In the genomic region with DNA sequence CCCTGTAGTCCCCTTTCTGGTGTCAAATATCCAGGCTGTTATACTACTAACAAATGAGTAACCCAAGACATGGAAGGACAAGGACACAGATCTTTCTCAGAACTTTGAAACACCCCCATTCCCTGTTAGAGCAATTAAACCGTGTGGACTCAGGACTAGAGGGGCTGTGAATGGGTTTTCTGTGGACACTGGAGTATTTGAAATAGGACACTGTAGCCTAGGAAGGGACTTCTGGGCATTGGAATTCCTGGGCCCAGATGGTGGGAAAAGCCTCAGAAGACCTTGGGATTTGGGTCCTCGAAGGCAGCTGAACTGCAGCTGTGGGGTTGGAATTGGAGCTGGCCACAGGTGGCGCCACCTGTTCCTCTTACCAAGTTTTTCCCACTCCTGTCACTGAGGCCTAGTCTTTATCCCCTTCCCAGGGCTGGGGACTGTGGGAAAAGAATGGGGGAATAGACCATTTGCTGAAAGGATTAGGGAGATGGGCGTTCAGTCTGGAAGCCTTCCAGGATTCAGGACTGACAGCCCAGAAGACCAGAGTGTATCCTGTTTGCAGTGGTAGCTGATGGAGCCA, we compare ENCODE assay signal across 25 mouse cellular contexts. TPM values are rescaled to one million over a fixed set of nuclear protein-coding genes. Genes with fewer than 3 reads are reported as not detected.
DNase-seq lines count a peak whose midpoint lies in the region; ATAC-seq and TF ChIP-seq lines count a peak whose summit lies in the region.
"Had no signal": no experiment of that assay in that cellular context is flagged by ENCODE, and none has a peak within 500 bp of the region (broad histone marks: within the 10 kb centered on the region; RNA-seq: fewer than 3 reads in every experiment).

No protein-coding gene starts in this region.

- H3K9me3 ChIP-seq in lung, postnatal 0 days (ENCODE audit: low read length) = no peaks in the 10 kb centered on the region
- H3K9me3 ChIP-seq in midbrain, embryonic 14.5 days (ENCODE audit: control insufficient read depth, low read length) = no peaks in the 10 kb centered on the region
- H3K9me3 ChIP-seq in forebrain, postnatal 0 days (ENCODE audit: low read length) = 0 out of 2 replicates have a peak, but pooled peaks cover 5% of the 10 kb centered on the region
- H3K9me3 ChIP-seq: forebrain, embryonic 10.5 days; heart, embryonic 10.5 days; hindbrain, embryonic 13.5 days; intestine, embryonic 15.5 days; midbrain, embryonic 15.5 days; stomach, embryonic 15.5 days had no signal

- peak; percentile 16 for DNase-seq in gastrocnemius, postnatal 10 days
- DNase-seq in gastrocnemius, postnatal 36 days = no peak
- no peak for DNase-seq in lung, postnatal 0 days (ENCODE audit: low spot score)
- no peak for DNase-seq in lung, postnatal 25 days (ENCODE audit: low spot score)
- DNase-seq in forelimb bud, embryonic 11.5 days (ENCODE audit: low read depth, low spot score) = peak; percentile 52
- no peak for DNase-seq in midbrain, embryonic 14.5 days
- DNase-seq in forebrain, postnatal 0 days = no peak
- no peak for DNase-seq in cerebellum, adult 9-11 months
- DNase-seq: cerebellum, adult 9-10 months; heart, postnatal 14 days; kidney, postnatal 14 days; liver; lung, postnatal 10 days; right cerebral cortex, postnatal 14 days; thymus, adult 18-20 months; thymus, postnatal 4 days had no signal

- no peak overlapping the region for H3K9ac ChIP-seq in lung, postnatal 0 days (replicated peaks; ENCODE audit: low read depth)
- no peak overlapping the region for H3K9ac ChIP-seq in midbrain, embryonic 14.5 days (replicated peaks; ENCODE audit: low read length)
- no peak overlapping the region for H3K9ac ChIP-seq in forebrain, postnatal 0 days
- H3K9ac ChIP-seq: hindbrain, embryonic 13.5 days; intestine, embryonic 15.5 days; midbrain, embryonic 15.5 days; stomach, embryonic 15.5 days had no signal

- WGBS in lung, postnatal 0 days = 68% methylated on average over 4 of the region's 4 CpGs
- 73% methylated on average over 4 of the region's 4 CpGs for WGBS in midbrain, embryonic 14.5 days
- WGBS in forebrain, postnatal 0 days = 66% methylated on average over 4 of the region's 4 CpGs

- no peak overlapping the region for H3K27ac ChIP-seq in lung, postnatal 0 days (ENCODE audit: low read length)
- no peak overlapping the region for H3K27ac ChIP-seq in midbrain, embryonic 14.5 days (replicated peaks; ENCODE audit: low read depth, low read length)
- no peak overlapping the region for H3K27ac ChIP-seq in forebrain, postnatal 0 days (ENCODE audit: low read depth, low read length)
- H3K27ac ChIP-seq: forebrain, embryonic 10.5 days; heart, embryonic 10.5 days; hindbrain, embryonic 13.5 days; intestine, embryonic 15.5 days; layer of hippocampus, adult 2 months; midbrain, embryonic 15.5 days; stomach, embryonic 15.5 days had no signal

- no peak overlapping the region for H3K4me3 ChIP-seq in lung, postnatal 0 days (ENCODE audit: low read depth, low read length)
- no peak overlapping the region for H3K4me3 ChIP-seq in midbrain, embryonic 14.5 days (replicated peaks; ENCODE audit: low read depth, low read length)
- no peak overlapping the region for H3K4me3 ChIP-seq in forebrain, postnatal 0 days (ENCODE audit: low read depth, low read length)
- H3K4me3 ChIP-seq: forebrain, embryonic 10.5 days; heart, embryonic 10.5 days; hindbrain, embryonic 13.5 days; intestine, embryonic 15.5 days; layer of hippocampus, adult 2 months; megakaryocyte, embryonic 14.5 days; midbrain, embryonic 15.5 days; myocyte; stomach, embryonic 15.5 days had no signal

- H3K27me3 ChIP-seq in lung, postnatal 0 days (replicated peaks; ENCODE audit: insufficient read depth, low read length) = no peaks in the 10 kb centered on the region
- H3K27me3 ChIP-seq in midbrain, embryonic 14.5 days (ENCODE audit: control insufficient read depth, insufficient read depth, low read length) = no peaks in the 10 kb centered on the region
- H3K27me3 ChIP-seq in forebrain, postnatal 0 days (ENCODE audit: insufficient read depth, low read length) = no peaks in the 10 kb centered on the region
- H3K27me3 ChIP-seq: hindbrain, embryonic 13.5 days; intestine, embryonic 15.5 days; midbrain, embryonic 15.5 days; stomach, embryonic 15.5 days had no signal

- no peaks in the 10 kb centered on the region for H3K4me1 ChIP-seq in lung, postnatal 0 days (ENCODE audit: insufficient read depth, low read depth, low read length)
- no peaks in the 10 kb centered on the region for H3K4me1 ChIP-seq in midbrain, embryonic 14.5 days (ENCODE audit: control insufficient read depth, insufficient read depth, low read length)
- no peaks in the 10 kb centered on the region for H3K4me1 ChIP-seq in forebrain, postnatal 0 days (ENCODE audit: insufficient read depth)
- H3K4me1 ChIP-seq: forebrain, embryonic 10.5 days; heart, embryonic 10.5 days; hindbrain, embryonic 13.5 days; intestine, embryonic 15.5 days; megakaryocyte, embryonic 14.5 days; midbrain, embryonic 15.5 days; stomach, embryonic 15.5 days had no signal

- TF ChIP-seq CTCF in lung, postnatal 0 days (IDR thresholded peaks at IDR 0.05) = peak; percentile 16; the same call in 1 of the 2 replicates
- TF ChIP-seq CTCF in forebrain, postnatal 0 days (IDR thresholded peaks at IDR 0.05; ENCODE audit: low read depth) = no peak

- intact Hi-C loops in gastrocnemius, postnatal 36 days (cut with DNase I) = no loop called here

- no peak overlapping the region for H3K4me2 ChIP-seq in lung, postnatal 0 days (replicated peaks; ENCODE audit: low read depth, low read length)
- no peak overlapping the region for H3K4me2 ChIP-seq in midbrain, embryonic 14.5 days (ENCODE audit: low read length)
- no peak overlapping the region for H3K4me2 ChIP-seq in forebrain, postnatal 0 days (ENCODE audit: low read depth)
- H3K4me2 ChIP-seq: hindbrain, embryonic 13.5 days; intestine, embryonic 15.5 days; midbrain, embryonic 15.5 days; stomach, embryonic 15.5 days had no signal

- TF ChIP-seq EP300 in lung, postnatal 0 days (IDR thresholded peaks at IDR 0.05) = no peak

- H3K36me3 ChIP-seq in lung, postnatal 0 days (ENCODE audit: insufficient read depth, low read length) = no peaks in the 10 kb centered on the region
- no peaks in the 10 kb centered on the region for H3K36me3 ChIP-seq in midbrain, embryonic 14.5 days (ENCODE audit: control insufficient read depth, insufficient read depth, low read length)
- H3K36me3 ChIP-seq in forebrain, postnatal 0 days (ENCODE audit: insufficient read depth) = no peaks in the 10 kb centered on the region
- H3K36me3 ChIP-seq: forebrain, embryonic 10.5 days; heart, embryonic 10.5 days; hindbrain, embryonic 13.5 days; intestine, embryonic 15.5 days; midbrain, embryonic 15.5 days; stomach, embryonic 15.5 days had no signal

- no peak for ATAC-seq in lung, postnatal 0 days
- ATAC-seq in midbrain, embryonic 14.5 days (ENCODE audit: low FRiP score, low TSS enrichment) = no peak
- no peak for ATAC-seq in forebrain, postnatal 0 days
- ATAC-seq: intestine, embryonic 15.5 days; midbrain, embryonic 15.5 days had no signal

RNA-seq across cellular contexts. Expression of a gene that starts 37.2 kb away (rescaled TPM):
- total RNA-seq in gastrocnemius, postnatal 10 days (2021) = 1 to 10 TPM; 8.6 to 8.8 TPM
- 1 to 10 TPM in 1 of 2 experiments, under 1 TPM in 1; 0.79 to 1.2 TPM for total RNA-seq in gastrocnemius, postnatal 36 days (2021)
- 24.6 and 26.5 TPM in 2 replicates for polyA plus RNA-seq in lung, postnatal 0 days (2015; fragmentation: Nextera tagmentation; extraction: Ambion mirVana)
- 0.11 and 7.6 TPM in 2 replicates for polyA plus RNA-seq in midbrain, embryonic 14.5 days (2014; fragmentation: Nextera tagmentation; extraction: Ambion mirVana)
- total RNA-seq in forebrain, postnatal 0 days (2014; rRNA removed) = 4.4 and 4.5 TPM in 2 replicates
- 5.6 and 7.0 TPM in 2 replicates for polyA plus RNA-seq in forebrain, postnatal 0 days (2015; fragmentation: Nextera tagmentation; extraction: Ambion mirVana)
- polyA plus RNA-seq: myocyte had no signal

Comparison
In these comparisons a context has a peak if more than half of its experiments do, and no peak if none do; other contexts are left out.
1. DNase-seq: peak in gastrocnemius, postnatal 10 days (single experiment) and forelimb bud, embryonic 11.5 days (single experiment); none in gastrocnemius, postnatal 36 days (0 of 2), lung, postnatal 0 days (single experiment), lung, postnatal 25 days (single experiment), midbrain, embryonic 14.5 days (single experiment), forebrain, postnatal 0 days (single experiment) and cerebellum, adult 9-11 months (single experiment).